Mouse (Mus musculus) heart, adult 10 weeks (tissue): ENCODE measurements around the gene Cfap69. TPM values are rescaled to one million over a fixed set of nuclear protein-coding genes. Genes with fewer than 3 reads are reported as not detected.

Experiments used
- polyA plus RNA-seq: library from polyadenylated mRNA; stranded (reverse); fragments of 350-450 nt; fragmentation: Illumina TruSeq; extraction: RNeasy Lipid Tissue Mini Kit (QIAGEN cat#74804); gene quantifications from one replicate; pipeline ENCODE4 v1.2.3, GENCODE M21; 2014; ENCODE audit warnings: low read depth, low replicate concordance

Cfap69 gene
- 1.1 TPM for polyA plus RNA-seq

DNA sequence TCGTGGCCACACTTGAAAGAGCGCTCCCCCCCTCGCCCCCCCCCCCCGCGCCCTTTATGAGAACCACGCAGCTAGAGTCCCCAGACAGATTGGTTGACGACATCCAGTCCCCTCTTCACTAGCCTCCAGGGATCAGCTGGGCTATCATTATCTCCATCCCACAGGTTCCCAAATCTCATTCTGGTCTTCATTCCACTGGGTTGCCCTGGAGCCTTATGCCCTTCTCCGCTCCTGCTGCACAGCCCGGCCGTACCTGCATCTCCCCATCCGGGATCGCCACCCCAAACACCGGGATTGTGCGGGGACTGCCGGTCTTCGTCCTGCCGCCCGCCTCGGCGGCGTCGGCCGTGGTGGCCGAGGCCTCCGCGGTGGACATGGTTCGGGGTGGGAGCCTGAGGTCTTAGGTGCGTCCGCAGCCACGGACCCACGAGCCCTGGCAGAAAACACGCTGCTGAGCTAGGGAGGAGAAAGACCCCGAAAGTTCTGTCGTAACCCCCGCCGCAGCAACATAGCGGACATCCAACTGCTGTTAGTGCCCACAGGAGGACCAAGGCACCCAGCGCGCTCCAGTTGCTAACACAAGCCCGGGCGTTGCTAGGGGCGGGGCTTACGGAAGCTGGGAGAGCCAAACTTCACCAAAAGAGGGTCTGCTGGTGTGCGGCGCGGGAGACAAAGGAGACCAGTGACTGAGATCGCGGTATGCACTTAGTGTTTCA lies at the start of gene Cfap69:
Cfap69 (minus strand) TSS at position 585 of the 716 bp plus-strand sequence.

DNA sequence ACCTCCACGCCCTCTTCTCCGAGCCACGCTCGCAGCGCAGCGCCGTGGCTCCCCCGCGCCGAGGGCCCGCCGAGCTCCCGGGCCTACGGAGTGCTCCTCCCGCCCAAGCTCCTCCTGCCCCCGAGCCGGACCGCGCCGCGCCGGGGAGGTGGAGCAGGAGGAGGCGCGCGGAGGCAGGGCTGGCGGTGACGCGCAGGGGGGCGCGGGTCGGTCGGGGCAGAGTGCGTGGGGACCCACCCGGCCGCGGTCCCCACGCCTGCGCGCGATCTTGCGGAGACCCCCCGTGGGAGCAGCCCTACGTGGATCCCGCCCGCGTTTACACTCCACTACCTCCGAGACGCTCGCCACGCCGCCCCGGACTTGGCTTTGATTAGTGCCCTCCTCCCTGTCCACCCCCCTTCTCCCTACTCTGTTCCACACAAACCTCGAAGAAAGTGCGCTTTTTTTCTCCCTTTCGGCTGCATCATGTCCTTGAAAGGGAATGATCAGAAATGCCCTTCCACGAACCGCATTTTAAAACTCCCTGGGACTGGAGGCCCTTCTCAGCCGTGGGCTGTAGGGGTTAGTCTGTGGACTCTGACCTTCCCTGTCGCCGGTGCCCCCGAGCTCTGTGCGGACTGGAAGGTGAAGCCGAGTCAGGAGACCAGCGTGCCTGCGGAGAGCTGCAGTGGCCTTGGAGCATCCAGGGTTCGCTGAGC lies 30.1 kb upstream of the Cfap69 start, which contains the start of gene Steap2:
Steap2 (minus strand) TSS at position 623 of the 698 bp plus-strand sequence.

DNA sequence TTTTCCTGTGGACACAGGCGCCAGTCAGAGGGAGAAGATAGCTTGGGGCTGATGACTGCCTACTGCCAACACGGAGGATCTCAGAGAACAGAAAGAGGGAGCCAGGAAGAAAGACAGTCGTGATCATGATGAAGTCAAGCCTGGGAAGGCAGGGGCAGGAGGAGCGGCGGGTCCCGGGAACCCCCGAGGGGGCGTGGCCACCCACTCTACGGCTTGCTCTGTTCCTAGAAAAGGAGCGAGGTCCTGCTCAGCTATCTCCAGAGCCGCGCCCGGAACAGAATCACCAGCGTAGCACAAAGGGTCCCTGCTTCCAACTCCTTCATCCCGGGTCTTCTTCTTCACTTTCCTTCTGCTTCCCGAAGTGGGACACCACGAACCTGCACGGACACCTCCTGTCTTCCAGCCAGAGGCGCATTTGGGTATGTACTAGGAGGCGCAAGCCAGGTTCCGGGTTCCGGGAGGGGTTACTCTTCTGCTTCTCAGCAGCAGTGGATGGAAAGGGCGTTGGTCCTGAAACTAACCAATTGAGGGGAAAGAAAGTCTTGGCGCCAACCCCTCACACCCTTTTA lies 90.2 kb downstream of the Cfap69 start, which contains the start of gene Gm8773:
Gm8773 (plus strand) TSS at position 51 of the 569 bp plus-strand sequence.

DNA sequence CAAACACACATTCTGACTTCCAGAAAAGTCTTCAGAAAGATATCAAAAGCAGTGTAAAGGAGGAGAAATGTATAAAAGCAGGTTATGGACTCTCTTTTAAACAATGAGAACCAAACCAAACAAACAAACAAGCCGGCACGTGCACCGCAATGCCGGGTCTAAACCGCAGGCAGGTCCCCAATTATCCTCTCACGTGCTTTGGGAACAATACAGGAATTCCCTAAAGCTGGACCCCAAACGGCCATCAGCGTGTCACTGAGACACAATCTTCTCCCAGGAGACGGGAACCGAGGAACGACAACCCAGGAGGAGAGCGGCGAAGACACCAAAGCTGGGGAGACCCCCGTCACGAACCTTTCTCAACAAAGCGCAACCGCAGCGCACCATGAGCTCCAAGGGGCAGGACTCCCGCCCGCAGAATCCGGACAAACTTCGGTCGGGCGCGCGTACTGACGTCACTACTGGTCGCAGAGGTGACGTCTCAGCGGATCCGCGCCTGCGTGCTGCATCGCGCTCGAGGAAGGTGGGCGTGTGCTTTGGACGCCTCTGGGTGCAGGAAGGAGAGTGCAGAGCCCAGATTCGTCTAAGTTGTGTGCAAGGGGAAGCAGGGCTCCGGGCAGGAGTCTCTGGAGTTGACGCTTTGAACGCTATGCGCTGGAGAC lies 104.8 kb downstream of the Cfap69 start, which contains the start of gene Gtpbp10:
Gtpbp10 (minus strand) TSS at position 460 of the 662 bp plus-strand sequence.

Other genes with a start within 250 kb of the Cfap69 start
- gene Cdk14, start 243.9 kb downstream of the Cfap69 start, polyA plus RNA-seq, result 4.1 TPM
- gene 1700015F17Rik, start 185.1 kb downstream of the Cfap69 start, polyA plus RNA-seq, result not detected
- gene Cldn12, start 149.3 kb downstream of the Cfap69 start, polyA plus RNA-seq, result 21.3 TPM
- gene Gtpbp10, start 104.7 kb downstream of the Cfap69 start, polyA plus RNA-seq, result 17.2 TPM
- gene Gm8773, start 90.4 kb downstream of the Cfap69 start, polyA plus RNA-seq, result not detected
- 0.71 TPM for gene Steap2, start 30.3 kb upstream of the Cfap69 start, polyA plus RNA-seq
- gene Steap1, start 85.1 kb upstream of the Cfap69 start, polyA plus RNA-seq, result not detected